Mouse (Mus musculus): ENCODE measurements around the gene Prok2. TPM values are rescaled to one million over a fixed set of nuclear protein-coding genes. Genes with fewer than 3 reads are reported as not detected.

Gene Prok2
- total and polyA plus RNA-seq, 3 experiments = 0.21 TPM; not detected in 2

DNA sequence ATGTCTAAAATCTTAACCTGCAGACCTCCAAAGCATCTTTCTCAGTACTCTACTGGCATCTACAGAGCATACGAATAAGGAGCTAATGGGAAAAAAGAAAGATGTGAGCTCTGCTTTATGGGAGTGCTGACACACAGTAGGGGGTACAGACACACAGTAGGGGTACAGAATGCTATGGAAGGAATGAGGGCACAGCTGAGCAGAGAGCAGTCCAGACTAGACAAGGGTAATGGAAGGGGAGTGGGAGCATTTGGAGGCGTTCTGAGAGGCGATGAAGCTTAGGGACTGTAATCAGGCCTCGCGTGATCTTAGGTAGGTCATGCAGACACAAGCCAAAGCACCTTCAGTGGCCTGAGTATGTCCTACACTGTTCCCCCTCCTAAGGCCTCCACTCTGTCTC lies 42.2 kb downstream of the Prok2 start:
- DNase-seq (ENCODE audit: extremely low read depth) = no peak

GRCm38 (mm10) chr6:99678108-99678507 lies 48.1 kb downstream of the Prok2 start:
- no peaks in the 10 kb centered on the region for H3K27me3 ChIP-seq (replicated peaks)
- H3K4me1 ChIP-seq (ENCODE audit: control insufficient read depth in 1 of 2, insufficient read depth in 2 of 2) = peaks cover 0 to 10% of the 10 kb centered on the region in 2 experiments; a peak in 2 of 4 replicates
- H3K4me2 ChIP-seq (ENCODE audit: insufficient read depth, low read depth, poor library complexity, severe bottlenecking) = no peak overlapping the region
- no peaks in the 10 kb centered on the region for H3K36me3 ChIP-seq (replicated peaks in 1 of 2; ENCODE audit: control insufficient read depth in 1 of 2, insufficient read depth in 1 of 2, low read length in 1 of 2)
- no peaks in the 10 kb centered on the region for H3K79me2 ChIP-seq (replicated peaks; ENCODE audit: control insufficient read depth, extremely low read depth, insufficient read depth, poor library complexity, severe bottlenecking)
- dilution Hi-C loops (cut with MboI; ENCODE audit: extremely low pct_ligation_motif_present, extremely low pct_unique_long_range_greater_than_20kb, low sequenced_read_pairs) = no loop called here
- no peaks in the 10 kb centered on the region for H3K9me3 ChIP-seq (replicated peaks; ENCODE audit: low read length)
- DNase-seq (ENCODE audit: extremely low read depth) = no peak
- no peak overlapping the region for H3K9ac ChIP-seq (ENCODE audit: insufficient read depth, low read depth)
- in situ Hi-C loops (cut with MboI; ENCODE audit: low pct_ligation_motif_present, low pct_unique_long_range_greater_than_20kb, low sequenced_read_pairs) = no loop called here
- TF ChIP-seq CHD1 (IDR thresholded peaks at IDR 0.05; ENCODE audit: low read depth, low read length) = no peak
- no peak overlapping the region for H3K4me3 ChIP-seq (replicated peaks in 1 of 3; ENCODE audit: low read depth in 2 of 3, low read length in 2 of 3, poor library complexity in 1 of 3)
- H3K27ac ChIP-seq (ENCODE audit: insufficient read depth, low read depth) = no peak overlapping the region

More for the DNA sequence above, 42.2 kb downstream of the Prok2 start:
- Histone ChIP-seq H3K27ac (ENCODE audit: insufficient read depth, low read depth) (no peak overlapping the region), H3K36me3 (replicated peaks in 1 of 2; ENCODE audit: control insufficient read depth in 1 of 2, insufficient read depth in 1 of 2, low read length in 1 of 2) (no peaks in the 10 kb centered on the region), H3K4me2 (ENCODE audit: insufficient read depth, low read depth, poor library complexity, severe bottlenecking) (no peak overlapping the region), H3K79me2 (replicated peaks; ENCODE audit: control insufficient read depth, extremely low read depth, insufficient read depth, poor library complexity, severe bottlenecking) (no peaks in the 10 kb centered on the region), H3K9me3 (replicated peaks; ENCODE audit: low read length) (peaks cover 3% of the 10 kb centered on the region), H3K4me1 (ENCODE audit: control insufficient read depth in 1 of 2, insufficient read depth in 2 of 2) (peaks cover 0 to 15% of the 10 kb centered on the region in 2 experiments; a peak in 2 of 4 replicates), H3K4me3 (replicated peaks in 1 of 3; ENCODE audit: low read depth in 2 of 3, low read length in 2 of 3, poor library complexity in 1 of 3) (no peak overlapping the region), H3K27me3 (replicated peaks) (no peaks in the 10 kb centered on the region), H3K9ac (ENCODE audit: insufficient read depth, low read depth) (no peak overlapping the region)
- in situ Hi-C loops (cut with MboI; ENCODE audit: low pct_ligation_motif_present, low pct_unique_long_range_greater_than_20kb, low sequenced_read_pairs) (no loop called here), dilution Hi-C loops (cut with MboI; ENCODE audit: extremely low pct_ligation_motif_present, extremely low pct_unique_long_range_greater_than_20kb, low sequenced_read_pairs) (no loop called here)
- TF ChIP-seq BHLHE40 (IDR thresholded peaks at IDR 0.05; ENCODE audit: low read depth, low read length) = no peak
- TF ChIP-seq MAX (IDR thresholded peaks at IDR 0.05; ENCODE audit: low read length) = no peak
- TF ChIP-seq IRF4 (IDR thresholded peaks at IDR 0.05; ENCODE audit: low read depth, low read length) = no peak
- TF ChIP-seq JUND (conservative IDR thresholded peaks at IDR 0.05; ENCODE audit: low read depth, low read length) = no peak
- TF ChIP-seq ZKSCAN1 (IDR thresholded peaks at IDR 0.05; ENCODE audit: borderline replicate concordance, low read depth, low read length) = peak; percentile 61; the same call in 1 of the 2 replicates
- TF ChIP-seq TBP (conservative IDR thresholded peaks at IDR 0.05; ENCODE audit: low read depth, low read length) = no peak

GRCm38 (mm10) chr6:99677325-99677724 lies 48.9 kb downstream of the Prok2 start:
- Histone ChIP-seq H3K9me3 (replicated peaks; ENCODE audit: low read length) (no peaks in the 10 kb centered on the region), H3K4me1 (ENCODE audit: control insufficient read depth in 1 of 2, insufficient read depth in 2 of 2) (peaks cover 0 to 10% of the 10 kb centered on the region in 2 experiments; a peak in 2 of 4 replicates), H3K79me2 (replicated peaks; ENCODE audit: control insufficient read depth, extremely low read depth, insufficient read depth, poor library complexity, severe bottlenecking) (no peaks in the 10 kb centered on the region), H3K9ac (ENCODE audit: insufficient read depth, low read depth) (no peak overlapping the region), H3K27me3 (replicated peaks) (no peaks in the 10 kb centered on the region), H3K4me3 (replicated peaks in 1 of 3; ENCODE audit: low read depth in 2 of 3, low read length in 2 of 3, poor library complexity in 1 of 3) (no peak overlapping the region), H3K27ac (ENCODE audit: insufficient read depth, low read depth) (no peak overlapping the region), H3K36me3 (replicated peaks in 1 of 2; ENCODE audit: control insufficient read depth in 1 of 2, insufficient read depth in 1 of 2, low read length in 1 of 2) (no peaks in the 10 kb centered on the region), H3K4me2 (ENCODE audit: insufficient read depth, low read depth, poor library complexity, severe bottlenecking) (no peak overlapping the region)
- dilution Hi-C loops (cut with MboI; ENCODE audit: extremely low pct_ligation_motif_present, extremely low pct_unique_long_range_greater_than_20kb, low sequenced_read_pairs) = no loop called here
- no peak for DNase-seq (ENCODE audit: extremely low read depth)
- in situ Hi-C loops (cut with MboI; ENCODE audit: low pct_ligation_motif_present, low pct_unique_long_range_greater_than_20kb, low sequenced_read_pairs) = no loop called here
- TF ChIP-seq CHD2 (IDR thresholded peaks at IDR 0.05; ENCODE audit: low read length) = no peak
- TF ChIP-seq MAX (IDR thresholded peaks at IDR 0.05; ENCODE audit: low read length) = no peak
- no peak for TF ChIP-seq SIN3A (IDR thresholded peaks at IDR 0.05; ENCODE audit: low read length)
- no peak for TF ChIP-seq USF2 (conservative IDR thresholded peaks at IDR 0.05; ENCODE audit: low read depth, low read length)
- TF ChIP-seq NRF1 (IDR thresholded peaks at IDR 0.05; ENCODE audit: low read depth, low read length) = no peak
- no peak for TF ChIP-seq TBP (conservative IDR thresholded peaks at IDR 0.05; ENCODE audit: low read depth, low read length)
